21 mouse cellular contexts compared by ENCODE assay signal in the genomic region with DNA sequence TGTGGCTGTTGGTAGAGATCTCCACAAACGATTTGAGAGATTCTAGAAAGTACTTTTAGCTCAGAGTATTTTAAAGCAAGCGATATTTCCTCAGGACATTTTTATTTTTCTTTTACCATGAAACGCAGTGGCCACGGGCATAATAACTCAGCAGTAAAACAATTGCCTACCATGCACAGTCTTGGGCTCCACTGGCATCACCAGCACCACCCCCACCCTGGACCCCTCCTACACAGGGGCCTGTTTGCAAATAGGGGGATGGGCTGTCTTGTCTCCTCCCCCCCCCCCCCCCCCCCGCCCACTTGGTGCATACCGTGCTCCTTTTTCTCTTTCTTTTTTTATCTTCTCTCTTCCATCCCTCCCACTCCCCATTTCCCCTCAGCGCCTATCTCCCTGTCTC.
"Had no signal": no experiment of that assay in that cellular context is flagged by ENCODE, and none has a peak within 500 bp of the region (broad histone marks: within the 10 kb centered on the region; RNA-seq: fewer than 3 reads in every experiment).

No protein-coding gene starts in this region.

- H3K4me3 ChIP-seq: layer of hippocampus, adult 2 months; limb, embryonic 10.5 days; limb, embryonic 13.5 days; liver, embryonic 12.5 days; liver, embryonic 15.5 days; midbrain, embryonic 12.5 days; myocyte; stomach, embryonic 15.5 days had no signal

- DNase-seq: kidney, adult 2 months; kidney, postnatal 25 days; layer of hippocampus, adult 9-11 months; liver; lung, adult 18-20 months; lung, postnatal 14 days; retina, postnatal 1 day; right cerebral cortex, postnatal 25 days; spleen, adult 18-20 months; thymus, postnatal 25 days had no signal

- H3K4me1 ChIP-seq: limb, embryonic 10.5 days; liver, embryonic 15.5 days; midbrain, embryonic 12.5 days; stomach, embryonic 15.5 days had no signal

- H3K9me3 ChIP-seq: limb, embryonic 10.5 days; limb, embryonic 13.5 days; liver, embryonic 12.5 days; liver, embryonic 15.5 days; midbrain, embryonic 12.5 days; stomach, embryonic 15.5 days had no signal

- H3K4me2 ChIP-seq: limb, embryonic 13.5 days; liver, embryonic 12.5 days; liver, embryonic 15.5 days; midbrain, embryonic 12.5 days; stomach, embryonic 15.5 days had no signal

- H3K27me3 ChIP-seq: limb, embryonic 13.5 days; liver, embryonic 12.5 days; liver, embryonic 15.5 days; midbrain, embryonic 12.5 days; stomach, embryonic 15.5 days had no signal

- ATAC-seq: intestine, embryonic 16.5 days; liver, embryonic 12.5 days had no signal

- H3K9ac ChIP-seq: limb, embryonic 13.5 days; liver, embryonic 12.5 days; liver, embryonic 15.5 days; midbrain, embryonic 12.5 days; stomach, embryonic 15.5 days had no signal

- H3K27ac ChIP-seq: kidney, postnatal 0 days; layer of hippocampus, adult 2 months; limb, embryonic 10.5 days; limb, embryonic 13.5 days; liver, embryonic 12.5 days; liver, embryonic 15.5 days; macrophage; midbrain, embryonic 12.5 days; stomach, embryonic 15.5 days had no signal
